Mouse (Mus musculus) monocyte, adult 5-6 weeks (primary cell): ENCODE measurements around the gene Wfdc8. TPM values are rescaled to one million over a fixed set of nuclear protein-coding genes. Genes with fewer than 3 reads are reported as not detected.
"Not testable (repeated sequence)": the region's sequence is repeated elsewhere in the genome, so short reads cannot be mapped to it uniquely, and the experiment has no call there.

ENCODE experiments used
- ATAC-seq: fragments of 153-309, 156-312 bp; replicated peaks from 2 replicates; pipeline ENCODE4 v1.8.0; 2017; ENCODE audit warnings: mild to moderate bottlenecking; ENCODE audit not compliant: low TSS enrichment, insufficient number of reproducible peaks, severe bottlenecking, poor library complexity, low FRiP score
- total RNA-seq: library from RNA; stranded (forward); fragments of 200-1000, 200-491, 200-594 nt; gene quantifications from 3 replicates; pipeline ENCODE4 v1.2.3, GENCODE M21; 2017

The Wfdc8 gene
- not detected in 3 replicates for total RNA-seq

DNA sequence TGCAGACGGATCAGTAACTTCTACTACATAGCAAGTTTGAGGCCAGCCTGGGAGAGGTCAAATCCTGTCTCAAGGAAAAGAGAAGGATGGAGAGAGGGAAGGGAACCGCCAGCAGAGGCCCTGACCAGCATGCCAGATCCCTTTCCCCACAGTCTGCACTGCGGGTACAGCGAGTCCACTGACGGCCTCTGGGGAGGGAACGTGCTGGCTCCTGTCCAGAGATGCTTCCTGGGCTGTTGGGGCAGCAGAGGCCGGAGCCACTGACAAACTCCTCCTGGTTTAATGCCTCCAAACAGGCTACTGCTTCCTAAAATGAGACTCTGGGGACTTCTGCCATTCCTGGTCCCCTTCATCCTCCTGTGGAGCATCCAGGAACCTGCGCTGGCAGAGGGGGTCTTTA lies at the start of gene Wfdc8, which contains the start of gene Wfdc6b:
TSS of gene Wfdc8 (minus strand) at position 156 of the 400 bp plus-strand sequence.
TSS of gene Wfdc6b (plus strand) at position 52 of the 400 bp plus-strand sequence.
- not testable (repeated sequence) for ATAC-seq

GRCm38 (mm10) chr2:164656483-164656882 lies 43.1 kb upstream of the Wfdc8 start, which contains the start of gene Wfdc9:
TSS of gene Wfdc9 (minus strand) at chr2:164656583.
- no peak for ATAC-seq

DNA sequence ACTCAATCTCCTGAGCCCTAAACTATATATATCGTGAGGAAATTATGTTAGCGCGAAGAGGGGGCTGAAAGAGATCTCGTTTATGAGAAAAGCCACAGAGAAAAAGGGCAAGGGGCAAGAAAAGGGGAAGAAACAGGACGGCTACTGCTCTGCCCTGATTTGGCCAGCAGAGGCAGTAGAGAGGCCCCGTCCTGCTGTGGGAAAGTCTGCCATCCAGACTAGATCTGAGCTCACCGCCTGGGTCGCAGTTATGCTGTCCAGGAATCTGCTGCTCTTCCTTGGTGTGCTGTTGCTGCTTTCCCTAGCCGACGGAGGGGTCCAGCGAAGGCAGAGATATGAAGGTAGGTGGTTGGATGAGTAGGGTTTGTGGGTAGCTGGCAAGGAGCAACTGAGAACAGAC lies 42.4 kb upstream of the Wfdc8 start, which contains the start of gene Wfdc10:
TSS of gene Wfdc10 (plus strand) at position 189 of the 400 bp plus-strand sequence.
- ATAC-seq: peak; percentile 79

DNA sequence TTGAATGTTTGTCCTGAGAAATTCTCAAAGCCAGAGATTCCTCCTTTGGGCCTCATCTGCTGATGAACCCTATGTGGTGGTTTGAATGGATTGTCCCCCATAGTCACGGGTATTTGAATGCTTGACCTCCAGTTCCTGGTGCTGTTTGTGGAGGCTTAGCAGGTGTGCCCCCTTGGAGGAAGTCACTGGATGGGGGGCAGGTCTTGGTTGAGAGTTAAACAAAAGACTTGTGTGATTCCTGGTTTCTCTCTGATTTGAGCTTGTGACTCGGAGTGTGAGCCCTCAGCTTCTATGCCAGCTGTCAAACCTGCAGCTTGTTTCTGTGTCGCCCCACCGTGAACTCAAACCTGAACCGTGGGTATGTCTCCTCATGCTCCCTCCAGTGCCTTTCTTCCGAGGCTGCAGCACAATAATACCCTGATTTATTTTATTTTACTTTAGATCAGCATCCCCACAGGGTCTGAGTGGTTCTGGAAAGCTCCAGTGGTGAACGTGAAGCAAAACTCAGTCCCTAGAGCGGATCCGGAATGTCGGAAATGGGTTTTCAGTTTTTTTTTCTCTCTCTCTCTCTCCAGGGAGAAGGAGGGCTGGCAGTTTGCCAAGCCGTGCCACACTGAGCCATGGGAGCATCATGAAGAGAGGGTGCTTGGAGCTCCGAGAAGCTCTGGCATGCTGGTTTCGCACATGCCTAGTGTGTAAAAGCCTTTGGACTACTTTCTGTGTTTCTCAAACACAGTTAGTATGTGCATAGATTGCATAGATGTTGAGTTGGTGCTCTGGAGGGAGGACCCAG lies 28.7 kb upstream of the Wfdc8 start:
- ATAC-seq: no peak

- ATAC-seq: peak; percentile 95
Measured at GRCm38 (mm10) chr2:164641129-164641528, 27.7 kb upstream of the Wfdc8 start.

DNA sequence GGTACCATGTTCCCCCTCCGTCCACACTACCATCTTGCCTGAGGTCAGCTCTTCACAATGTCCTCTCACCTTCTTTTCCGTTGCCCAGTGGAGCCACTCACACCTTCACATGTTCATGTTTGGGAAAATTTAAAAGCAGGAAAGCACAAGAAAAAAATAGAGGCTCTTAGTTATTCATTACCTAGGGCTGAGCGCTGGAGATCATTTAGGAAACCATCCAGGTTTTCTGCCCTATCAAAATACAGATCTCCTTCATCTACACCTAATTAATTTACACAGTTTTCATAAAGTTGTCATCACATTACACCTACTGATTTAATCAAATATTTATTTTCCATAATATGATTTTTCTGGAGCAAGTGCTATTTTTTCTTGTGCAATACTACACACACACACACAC lies 25.3 kb upstream of the Wfdc8 start, which contains the start of gene Wfdc16:
TSS of gene Wfdc16 (minus strand) at position 101 of the 400 bp plus-strand sequence.
- no peak for ATAC-seq

DNA sequence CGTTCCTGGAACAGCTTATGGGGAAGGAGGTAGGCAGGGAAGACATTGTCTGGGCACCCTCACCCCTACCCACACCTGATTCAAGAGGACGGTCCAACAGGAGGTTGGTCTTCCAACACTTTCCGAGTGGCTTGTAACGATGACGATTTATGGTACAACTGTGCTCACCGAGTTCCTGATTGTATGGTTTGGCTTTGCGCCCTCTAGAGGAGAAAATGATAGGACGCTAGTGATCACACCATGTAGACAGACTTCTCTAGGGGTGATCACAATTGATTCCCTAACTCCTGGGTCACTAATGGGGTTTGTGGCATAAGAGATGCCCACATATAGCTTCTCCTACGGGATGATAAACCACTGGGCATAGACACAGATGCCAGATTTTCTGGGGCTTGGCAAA lies 21.8 kb upstream of the Wfdc8 start:
- no peak for ATAC-seq

DNA sequence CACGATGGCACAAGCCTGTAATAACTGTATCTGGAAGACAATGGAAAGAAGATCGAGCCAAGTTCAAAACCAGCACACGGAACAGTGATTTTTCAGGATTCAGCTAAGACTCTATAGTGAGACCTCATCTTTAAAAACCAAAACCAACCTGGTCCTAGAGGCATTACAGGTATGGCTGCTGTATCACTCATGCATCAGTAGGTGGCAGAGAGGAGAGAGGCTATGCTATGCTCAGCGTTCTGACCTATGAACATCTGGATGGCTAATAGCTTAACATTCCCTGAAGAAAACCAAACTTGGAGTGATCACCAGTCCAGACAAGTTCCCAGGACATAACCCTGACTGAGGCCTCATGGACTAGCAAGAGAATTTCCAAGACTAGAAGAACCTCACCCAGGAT lies 8.3 kb upstream of the Wfdc8 start:
- no peak for ATAC-seq

DNA sequence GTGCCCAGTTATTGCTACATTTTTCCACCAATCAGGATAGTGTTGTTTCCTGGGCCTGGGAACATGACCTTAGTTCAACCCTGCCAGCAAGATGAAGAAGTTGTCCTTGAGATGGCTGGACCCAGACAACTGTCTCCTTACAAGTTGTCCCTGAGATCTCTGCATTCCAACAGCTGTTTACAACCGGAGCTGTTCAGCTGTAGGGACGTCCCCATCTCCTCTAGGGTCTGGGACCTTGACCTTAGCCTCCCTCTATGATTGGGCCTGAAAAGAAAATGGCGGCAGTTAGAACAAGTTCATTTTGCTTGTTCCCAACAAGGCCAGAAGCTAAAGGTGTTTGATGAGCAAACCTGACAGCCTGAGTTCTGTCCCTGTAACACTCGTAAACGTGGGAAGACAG lies 5.6 kb upstream of the Wfdc8 start:
- ATAC-seq: no peak

DNA sequence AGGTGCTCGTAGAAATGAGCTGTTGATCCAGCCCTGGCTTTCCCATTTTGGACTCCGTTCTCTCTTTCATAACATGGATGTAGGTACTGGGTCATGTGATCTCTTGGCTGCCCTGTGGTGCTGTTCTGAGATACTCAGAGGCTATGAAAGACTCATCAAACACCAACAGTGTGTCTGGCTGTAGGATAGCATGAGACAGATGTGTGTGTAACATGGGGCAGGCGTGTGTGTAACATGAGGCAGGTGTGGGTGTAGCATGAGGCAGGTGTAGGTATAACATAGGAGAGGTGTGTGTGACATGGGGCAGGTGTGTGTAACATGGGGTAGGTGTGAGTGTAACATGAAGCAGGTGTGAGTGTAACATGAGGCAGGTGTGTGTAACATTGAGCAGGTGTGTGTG lies 2.0 kb upstream of the Wfdc8 start:
- ATAC-seq: no peak

DNA sequence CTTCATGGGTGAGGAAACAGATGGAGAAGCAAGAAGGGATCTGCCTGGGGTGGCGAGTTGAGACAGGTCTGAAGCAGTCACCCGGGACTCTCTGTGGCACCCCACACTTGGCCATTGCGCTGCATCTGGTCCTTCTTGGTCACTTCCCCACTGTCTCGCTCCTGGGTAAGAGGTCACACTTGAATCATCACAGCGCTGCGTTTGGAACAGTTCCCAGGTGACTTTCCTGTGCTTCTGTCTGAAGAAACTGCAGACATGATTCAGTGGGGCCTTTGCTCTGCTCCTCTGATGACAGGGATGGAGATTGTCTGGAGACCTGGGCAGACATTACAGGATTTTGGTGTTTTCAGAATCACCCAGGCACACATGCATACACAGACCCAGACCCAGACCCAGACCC lies 4.6 kb downstream of the Wfdc8 start:
- no peak for ATAC-seq

- no peak for ATAC-seq
Measured at GRCm38 (mm10) chr2:164604411-164604810, 9.0 kb downstream of the Wfdc8 start.

GRCm38 (mm10) chr2:164603482-164603881 lies 9.9 kb downstream of the Wfdc8 start:
- ATAC-seq: no peak

DNA sequence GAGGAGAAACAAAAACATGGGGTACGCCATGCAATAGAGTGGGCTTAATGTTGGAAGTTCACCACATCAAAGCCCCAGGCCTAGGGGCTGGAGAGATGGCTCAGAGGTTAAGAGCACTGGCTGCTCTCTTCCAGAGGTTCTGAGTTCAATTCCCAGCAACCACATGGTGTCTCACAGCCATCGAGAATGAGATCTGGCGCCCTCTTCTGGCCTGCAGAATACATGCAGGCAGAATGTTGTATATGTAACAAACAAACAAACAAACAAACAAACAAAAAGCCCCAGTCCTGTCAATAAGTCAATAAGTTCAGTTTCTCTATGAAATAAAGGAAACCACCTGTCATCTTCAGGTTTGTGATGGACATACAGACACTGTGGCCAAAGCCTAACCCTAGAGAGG lies 13.2 kb downstream of the Wfdc8 start:
- no peak for ATAC-seq

- ATAC-seq: no peak
Measured at GRCm38 (mm10) chr2:164593494-164593893, 19.9 kb downstream of the Wfdc8 start, which contains the start of gene Eppin. TSS of gene Eppin (minus strand) at chr2:164593594.

- no peak for ATAC-seq
Measured at GRCm38 (mm10) chr2:164592014-164592413, 21.4 kb downstream of the Wfdc8 start.

- ATAC-seq: not testable (repeated sequence)
Measured at GRCm38 (mm10) chr2:164585025-164585725, 28.3 kb downstream of the Wfdc8 start, which contains the start of gene Wfdc6a. TSS of gene Wfdc6a (minus strand) at chr2:164585447.

DNA sequence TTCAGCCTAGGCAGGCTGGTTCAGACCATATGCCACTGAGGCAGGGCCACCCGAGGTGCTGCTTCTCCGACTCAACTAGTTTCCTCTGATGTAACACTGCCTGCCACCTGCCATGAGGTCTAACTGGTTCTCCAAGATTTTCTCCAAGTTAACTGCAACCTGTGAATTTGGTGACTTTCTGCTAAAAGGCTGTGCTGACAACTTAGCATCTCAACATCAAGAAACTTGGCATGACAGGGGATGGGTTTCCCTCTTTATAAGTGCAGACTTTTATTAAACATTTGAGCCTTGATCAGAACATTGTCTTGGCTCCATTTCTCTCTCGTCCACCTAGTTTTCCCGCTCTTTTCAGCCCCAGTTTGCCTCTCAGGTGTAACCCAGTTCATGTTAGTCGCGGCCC lies 40.1 kb downstream of the Wfdc8 start, which contains the start of gene Spint3:
TSS of gene Spint3 (minus strand) at position 101 of the 400 bp plus-strand sequence.
- ATAC-seq: not testable (repeated sequence)

- no peak for ATAC-seq
Measured at GRCm38 (mm10) chr2:164567460-164567859, 46.0 kb downstream of the Wfdc8 start.
